Mouse (Mus musculus): ENCODE measurements around the gene Mterf1a. TPM values are rescaled to one million over a fixed set of nuclear protein-coding genes. Genes with fewer than 3 reads are reported as not detected.

Gene Mterf1a
- total RNA-seq, 1 experiment from 2014 or later, result 11.8 TPM

DNA sequence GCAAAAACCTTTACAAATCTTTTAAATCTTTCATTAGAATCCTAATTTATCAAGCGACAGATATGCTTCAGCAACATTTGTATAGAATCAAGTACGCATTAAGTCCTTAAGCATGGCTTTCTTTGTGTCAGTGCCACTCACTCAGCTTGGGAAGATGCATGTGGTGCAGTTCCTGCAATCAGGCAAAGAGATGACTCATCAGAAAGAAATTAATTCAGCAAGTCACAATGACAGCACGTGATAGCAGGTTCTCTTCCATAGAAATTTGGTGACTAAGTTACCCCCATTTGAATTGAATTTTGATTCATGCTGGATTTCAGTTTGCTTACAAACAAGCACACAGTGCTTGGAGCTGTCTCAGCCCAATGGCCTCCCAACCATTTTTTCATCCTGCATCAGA, 20.2 kb downstream of the Mterf1a start:
- ATAC-seq (replicated peaks in 1 of 2; ENCODE audit: insufficient read depth in 1 of 2, low FRiP score in 2 of 2, low TSS enrichment in 1 of 2, low read depth in 1 of 2, poor library complexity in 2 of 2, severe bottlenecking in 2 of 2), result no peak

DNA sequence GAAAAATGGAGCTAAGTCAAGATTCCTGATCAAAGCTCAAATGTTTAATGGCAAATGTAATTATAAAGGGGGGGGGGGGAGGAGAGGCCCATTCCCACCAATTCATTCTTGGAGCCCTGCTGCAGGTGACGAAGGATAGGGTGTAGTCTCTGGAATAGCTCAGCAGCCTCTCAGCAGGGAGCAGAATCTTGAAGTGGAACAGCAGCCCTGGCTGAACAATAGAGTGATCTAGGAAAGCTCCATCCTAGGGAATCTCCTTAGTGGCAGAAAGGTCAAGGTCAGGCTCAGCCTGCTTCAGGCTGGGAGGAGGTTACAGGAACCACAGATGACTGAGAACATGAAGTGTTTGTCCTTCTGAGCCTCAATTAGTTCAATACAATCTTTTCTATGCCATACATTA, 21.4 kb downstream of the Mterf1a start:
- no peak for ATAC-seq (replicated peaks in 1 of 2; ENCODE audit: insufficient read depth in 1 of 2, low FRiP score in 2 of 2, low TSS enrichment in 1 of 2, low read depth in 1 of 2, poor library complexity in 2 of 2, severe bottlenecking in 2 of 2)

DNA sequence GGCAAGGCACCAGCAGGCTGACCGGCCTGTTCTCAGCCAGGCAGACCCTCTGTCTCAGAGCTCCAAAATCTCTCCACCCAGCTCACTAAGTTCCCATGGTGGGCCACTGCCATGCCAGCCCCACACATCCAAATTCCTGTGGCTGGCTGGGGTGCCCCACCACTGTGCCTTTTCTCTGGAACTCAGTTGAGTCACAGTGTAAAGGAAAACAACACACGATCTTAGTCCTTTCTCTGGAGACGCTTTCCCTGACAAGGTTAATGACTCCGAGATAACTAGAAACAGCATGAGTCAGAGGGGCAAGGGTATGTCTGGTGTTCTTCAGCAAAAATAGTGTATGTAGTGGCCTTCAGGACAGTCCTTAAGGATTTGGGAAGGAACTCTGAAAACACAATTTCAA, 23.6 kb downstream of the Mterf1a start:
- no peak for ATAC-seq (replicated peaks in 1 of 2; ENCODE audit: insufficient read depth in 1 of 2, low FRiP score in 2 of 2, low TSS enrichment in 1 of 2, low read depth in 1 of 2, poor library complexity in 2 of 2, severe bottlenecking in 2 of 2)

DNA sequence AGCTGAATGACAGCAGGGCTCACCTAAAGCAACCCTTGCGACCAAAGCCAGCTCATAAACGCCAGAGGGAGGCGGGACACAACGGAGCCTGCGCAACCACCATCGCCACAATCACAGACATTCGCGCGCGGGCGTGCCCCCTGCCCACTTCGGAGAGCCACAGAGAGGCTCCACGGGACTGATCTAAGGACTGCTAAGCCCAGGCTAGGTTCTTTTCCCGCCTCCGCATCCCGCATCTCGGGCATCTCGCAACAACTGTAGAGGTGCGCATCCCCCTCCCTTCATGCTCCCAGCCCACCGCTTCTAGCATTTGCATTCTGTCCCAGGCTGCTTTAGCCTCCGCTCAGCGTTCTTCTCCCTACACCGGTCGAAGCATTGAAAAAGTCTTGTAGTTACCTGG, 48.7 kb downstream of the Mterf1a start, which contains the start of gene Lrrd1:
Lrrd1 (plus strand) TSS at position 148 of the 400 bp plus-strand sequence.
- ATAC-seq (replicated peaks in 1 of 2; ENCODE audit: insufficient read depth in 1 of 2, low FRiP score in 2 of 2, low TSS enrichment in 1 of 2, low read depth in 1 of 2, poor library complexity in 2 of 2, severe bottlenecking in 2 of 2), result no peak

Other genes with a start within 250 kb of the Mterf1a start
- not detected in 2 replicates for gene Tmbim7, start 242.8 kb downstream of the Mterf1a start, total RNA-seq (2017)
- 216 and 315 TPM in 2 replicates for gene Gatad1, start 236.7 kb downstream of the Mterf1a start, total RNA-seq (2017)
- gene Ankib1, start 91.0 kb downstream of the Mterf1a start, total RNA-seq (2017), result 59.0 and 79.3 TPM in 2 replicates
- 88.6 and 92.8 TPM in 2 replicates for gene Krit1, start 90.7 kb downstream of the Mterf1a start, total RNA-seq (2017)
- 0.38 TPM in 1 of 2 replicates, not detected in the other for gene Lrrd1, start 48.8 kb downstream of the Mterf1a start, total RNA-seq (2017)
- gene Akap9, start 34.1 kb upstream of the Mterf1a start, total RNA-seq (2017), result 92.8 and 116 TPM in 2 replicates
- 25.0 and 42.4 TPM in 2 replicates for gene Cyp51, start 210.8 kb upstream of the Mterf1a start, total RNA-seq (2017)

All from hematopoietic stem cell, adult 5-6 weeks (primary cell).